In the genomic region with DNA sequence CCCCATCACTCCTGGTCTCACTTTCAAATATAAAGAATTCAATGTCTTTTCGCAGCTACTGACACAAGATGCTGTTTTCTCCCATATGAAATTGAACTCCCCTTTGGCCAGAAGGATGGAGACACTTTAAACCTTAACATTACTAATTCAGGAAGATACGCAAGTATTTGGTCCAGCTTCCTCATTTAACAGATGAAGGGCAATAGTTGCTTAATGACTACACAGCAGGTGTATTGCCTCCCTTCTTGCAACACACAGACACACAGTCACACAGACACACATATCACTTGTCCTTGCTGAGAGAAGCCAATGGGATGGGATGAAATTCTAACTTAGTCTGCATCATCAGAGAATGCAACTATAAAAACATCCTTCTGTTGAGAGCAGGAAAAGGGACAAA, we compare ENCODE assay signal across 26 mouse cellular contexts.
DNase-seq lines count a peak whose midpoint lies in the region; ATAC-seq lines count a peak whose summit lies in the region.
"Had no signal": no experiment of that assay in that cellular context is flagged by ENCODE, and none has a peak within 500 bp of the region (broad histone marks: within the 10 kb centered on the region; RNA-seq: fewer than 3 reads in every experiment).

No protein-coding gene starts in this region.

- no peaks in the 10 kb centered on the region for H3K36me3 ChIP-seq in kidney, embryonic 15.5 days
- H3K36me3 ChIP-seq in midbrain, embryonic 11.5 days (ENCODE audit: control insufficient read depth, insufficient read depth, low read length), result no peaks in the 10 kb centered on the region
- H3K36me3 ChIP-seq: embryonic facial prominence, embryonic 10.5 days; embryonic facial prominence, embryonic 12.5 days; forebrain, embryonic 15.5 days had no signal

- no peak overlapping the region for H3K4me3 ChIP-seq in kidney, embryonic 15.5 days (replicated peaks)
- no peak overlapping the region for H3K4me3 ChIP-seq in midbrain, embryonic 11.5 days (ENCODE audit: low read depth, low read length)
- H3K4me3 ChIP-seq: embryonic facial prominence, embryonic 10.5 days; embryonic facial prominence, embryonic 12.5 days; forebrain, embryonic 13.5 days; forebrain, embryonic 15.5 days had no signal

- H3K4me2 ChIP-seq in kidney, embryonic 15.5 days, result no peak overlapping the region
- H3K4me2 ChIP-seq in midbrain, embryonic 11.5 days, result no peak overlapping the region
- H3K4me2 ChIP-seq: embryonic facial prominence, embryonic 12.5 days; forebrain, embryonic 13.5 days; forebrain, embryonic 15.5 days had no signal

- H3K4me1 ChIP-seq in kidney, embryonic 15.5 days, result no peaks in the 10 kb centered on the region
- no peaks in the 10 kb centered on the region for H3K4me1 ChIP-seq in midbrain, embryonic 11.5 days (ENCODE audit: control insufficient read depth, insufficient read depth, low read length)
- H3K4me1 ChIP-seq: forebrain, embryonic 13.5 days; forebrain, embryonic 15.5 days had no signal

- H3K9ac ChIP-seq in kidney, embryonic 15.5 days, result no peak overlapping the region
- H3K9ac ChIP-seq in midbrain, embryonic 11.5 days (ENCODE audit: low read length), result no peak overlapping the region
- H3K9ac ChIP-seq: embryonic facial prominence, embryonic 12.5 days; forebrain, embryonic 13.5 days; forebrain, embryonic 15.5 days; forebrain, postnatal 0 days had no signal

- DNase-seq in 416B (ENCODE audit: low read depth) (peak; percentile 52), A20 (ENCODE audit: low read depth, low spot score) (peak; percentile 71)
- DNase-seq in midbrain, embryonic 11.5 days (ENCODE audit: low spot score, missing footprints), result no peak
- DNase-seq in B cell, adult 2 months, result no peak
- DNase-seq: adrenal gland, adult 2 months; adrenal gland, postnatal 10 days; adrenal gland, postnatal 25 days; cerebellum, adult 11 months; cerebellum, adult 18-20 months; cerebellum, adult 8-10 months; cerebellum, adult 9-11 months; cerebellum, postnatal 14 days; cerebellum, postnatal 36 days; forebrain, postnatal 0 days had no signal

- H3K27me3 ChIP-seq in kidney, embryonic 15.5 days, result no peaks in the 10 kb centered on the region
- H3K27me3 ChIP-seq in midbrain, embryonic 11.5 days (ENCODE audit: control insufficient read depth, insufficient read depth, low read length), result no peaks in the 10 kb centered on the region
- H3K27me3 ChIP-seq: CH12.LX; embryonic facial prominence, embryonic 12.5 days; forebrain, embryonic 13.5 days; forebrain, embryonic 15.5 days; Patski had no signal

- peak; percentile 90 for ATAC-seq in megakaryocyte, adult 5-6 weeks (ENCODE audit: poor library complexity, severe bottlenecking)
- peak; percentile 26; the same call in 1 of the 2 replicates for ATAC-seq in neutrophil, adult 5-6 weeks (ENCODE audit: extremely low read depth, insufficient number of reproducible peaks, low FRiP score, poor library complexity, severe bottlenecking)
- ATAC-seq in kidney, embryonic 15.5 days (replicated peaks; ENCODE audit: low FRiP score), result no peak
- no peak for ATAC-seq in midbrain, embryonic 11.5 days (ENCODE audit: low FRiP score)
- ATAC-seq: activated CD4-positive, CD25-positive, alpha-beta regulatory T cell, adult 4 months; CD4-positive, CD25-positive, alpha-beta regulatory T cell, adult 4 months; forebrain, embryonic 13.5 days; forebrain, embryonic 15.5 days; forebrain, postnatal 0 days; Patski had no signal

- no peaks in the 10 kb centered on the region for H3K9me3 ChIP-seq in kidney, embryonic 15.5 days (replicated peaks)
- no peaks in the 10 kb centered on the region for H3K9me3 ChIP-seq in midbrain, embryonic 11.5 days (ENCODE audit: control insufficient read depth, low read length)
- H3K9me3 ChIP-seq: embryonic facial prominence, embryonic 10.5 days; embryonic facial prominence, embryonic 12.5 days; forebrain, embryonic 13.5 days; forebrain, embryonic 15.5 days; G1E had no signal

- H3K27ac ChIP-seq in kidney, embryonic 15.5 days, result no peak overlapping the region
- no peak overlapping the region for H3K27ac ChIP-seq in midbrain, embryonic 11.5 days (ENCODE audit: low read depth, low read length)
- H3K27ac ChIP-seq: embryonic facial prominence, embryonic 10.5 days; embryonic facial prominence, embryonic 12.5 days; forebrain, embryonic 13.5 days; forebrain, embryonic 15.5 days had no signal

- WGBS in kidney, embryonic 15.5 days, result 94% methylated on average over 2 of the region's 2 CpGs
- 86% methylated on average over 2 of the region's 2 CpGs for WGBS in midbrain, embryonic 11.5 days

Comparison
In these comparisons a context has a peak if more than half of its experiments do, and no peak if none do; other contexts are left out.
1. DNase-seq: peak in 416B (single experiment) and A20 (single experiment); none in midbrain, embryonic 11.5 days (single experiment) and B cell, adult 2 months (0 of 2).
2. ATAC-seq: peak in megakaryocyte, adult 5-6 weeks (single experiment) and neutrophil, adult 5-6 weeks (single experiment); none in kidney, embryonic 15.5 days (single experiment) and midbrain, embryonic 11.5 days (single experiment).